8 mouse cellular contexts compared by ENCODE assay signal in the genomic region with DNA sequence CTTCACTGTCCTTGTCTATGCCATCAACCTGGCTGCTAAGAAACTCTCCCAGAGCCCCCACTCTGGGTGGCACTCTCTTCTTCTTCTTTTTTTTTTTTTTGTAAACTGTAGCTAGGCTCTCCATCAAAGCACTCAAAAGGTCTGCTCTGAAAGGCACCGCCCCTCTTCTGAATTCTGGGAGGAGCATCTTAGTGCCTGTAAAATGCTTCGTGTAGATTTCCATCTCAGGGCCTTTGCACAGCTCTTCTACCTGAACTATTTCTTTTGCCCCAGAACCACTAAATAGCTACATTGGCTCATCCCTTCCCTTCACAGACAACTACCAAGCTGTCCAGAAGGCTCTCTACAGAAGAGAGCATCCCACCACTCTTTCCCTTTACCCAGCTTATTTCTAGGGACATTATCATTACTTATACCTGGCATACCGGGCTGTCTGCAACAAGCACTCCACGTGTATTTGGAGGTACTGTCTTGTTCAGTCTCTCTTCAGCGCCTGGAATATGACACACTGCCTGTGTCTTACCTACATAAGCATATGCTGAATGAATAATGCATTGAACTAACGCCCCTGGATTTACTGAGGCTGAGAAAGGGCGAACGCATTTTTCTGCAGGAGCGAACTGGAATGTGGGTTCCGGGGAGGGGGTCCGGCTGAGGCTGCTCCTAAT. TPM values are rescaled to one million over a fixed set of nuclear protein-coding genes. Genes with fewer than 3 reads are reported as not detected.
A peak's percentile ranks its signal among the peaks of the same experiment; 100 is the strongest.
DNase-seq lines count a peak whose midpoint lies in the region; ATAC-seq and TF ChIP-seq lines count a peak whose summit lies in the region.

No protein-coding gene starts in this region.

- H3K4me3 ChIP-seq in kidney, postnatal 0 days (replicated peaks; ENCODE audit: low read depth, low read length) = peak overlapping the region; percentile 87
- H3K4me3 ChIP-seq in hindbrain, embryonic 13.5 days = peak overlapping the region; percentile 74
- peak overlapping the region; percentile 98 for H3K4me3 ChIP-seq in megakaryocyte, embryonic 14.5 days (replicated peaks)

- H3K4me1 ChIP-seq in kidney, postnatal 0 days (replicated peaks; ENCODE audit: insufficient read depth, low read length) = no peaks in the 10 kb centered on the region
- peaks cover 14% of the 10 kb centered on the region for H3K4me1 ChIP-seq in hindbrain, embryonic 13.5 days (replicated peaks)
- H3K4me1 ChIP-seq in megakaryocyte, embryonic 14.5 days = peaks cover 31% of the 10 kb centered on the region

- H3K36me3 ChIP-seq in kidney, postnatal 0 days (ENCODE audit: insufficient read depth, low read length) = peaks cover 16% of the 10 kb centered on the region; the same call in 1 of the 2 replicates
- H3K36me3 ChIP-seq in hindbrain, embryonic 13.5 days = peaks cover 22% of the 10 kb centered on the region
- H3K36me3 ChIP-seq in megakaryocyte, embryonic 14.5 days (replicated peaks; ENCODE audit: low read length) = peaks cover 25% of the 10 kb centered on the region

- H3K9me3 ChIP-seq in kidney, postnatal 0 days (replicated peaks; ENCODE audit: low read length) = no peaks in the 10 kb centered on the region
- no peaks in the 10 kb centered on the region for H3K9me3 ChIP-seq in hindbrain, embryonic 13.5 days
- H3K9me3 ChIP-seq in megakaryocyte, embryonic 14.5 days = no peaks in the 10 kb centered on the region

- H3K27me3 ChIP-seq in kidney, postnatal 0 days (ENCODE audit: insufficient read depth, low read length) = no peaks in the 10 kb centered on the region
- no peaks in the 10 kb centered on the region for H3K27me3 ChIP-seq in hindbrain, embryonic 13.5 days
- no peaks in the 10 kb centered on the region for H3K27me3 ChIP-seq in megakaryocyte, embryonic 14.5 days (replicated peaks)

- peak overlapping the region; percentile 88 for H3K9ac ChIP-seq in kidney, postnatal 0 days (ENCODE audit: low read depth, low read length)
- peak overlapping the region; percentile 90 for H3K9ac ChIP-seq in hindbrain, embryonic 13.5 days

- peak overlapping the region; percentile 83 for H3K4me2 ChIP-seq in kidney, postnatal 0 days (ENCODE audit: low read length)
- peak overlapping the region; percentile 77 for H3K4me2 ChIP-seq in hindbrain, embryonic 13.5 days

- peak; percentile 7 for DNase-seq in kidney, postnatal 0 days (ENCODE audit: low spot score)
- no peak for DNase-seq in kidney, postnatal 4 days
- DNase-seq in brain, adult 2 months (ENCODE audit: low read depth, low spot score) = peak; percentile 37
- no peak for DNase-seq in spleen, adult 18-20 months
- no peak for DNase-seq in cerebellum, postnatal 14 days
- no peak for DNase-seq in left cerebral cortex, adult 11 months (ENCODE audit: low spot score)

- peak overlapping the region; percentile 83 for H3K27ac ChIP-seq in kidney, postnatal 0 days
- peak overlapping the region; percentile 89 for H3K27ac ChIP-seq in hindbrain, embryonic 13.5 days

- WGBS in kidney, postnatal 0 days = 2% methylated on average over 11 of the region's 11 CpGs
- 2% methylated on average over 11 of the region's 11 CpGs for WGBS in hindbrain, embryonic 13.5 days

- TF ChIP-seq CTCF in kidney, postnatal 0 days (IDR thresholded peaks at IDR 0.05; ENCODE audit: low read depth) = no peak

- ATAC-seq in kidney, postnatal 0 days (replicated peaks; ENCODE audit: low FRiP score, low read depth) = peak; percentile 5; the same call in 1 of the 2 replicates
- ATAC-seq in hindbrain, embryonic 13.5 days (ENCODE audit: low FRiP score) = peak; percentile 19; the same call in 1 of the 2 replicates

RNA-seq across cellular contexts. Expression of a gene that starts 0.8 kb away (rescaled TPM):
- polyA plus RNA-seq in kidney, postnatal 0 days (2015; fragmentation: Nextera tagmentation; extraction: Ambion mirVana) = 58.4 and 66.0 TPM in 2 replicates
- 91.5 and 96.2 TPM in 2 replicates for polyA plus RNA-seq in hindbrain, embryonic 13.5 days (2015; fragmentation: Nextera tagmentation; extraction: Ambion mirVana)
- polyA plus RNA-seq in megakaryocyte, embryonic 14.5 days (2012; ENCODE audit: insufficient read depth, low replicate concordance) = 5.7 and 39.7 TPM in 2 replicates

RNA-seq across cellular contexts. Expression of a gene that starts 8.0 kb away (rescaled TPM):
- polyA plus RNA-seq in kidney, postnatal 0 days (2015; fragmentation: Nextera tagmentation; extraction: Ambion mirVana) = 4.0 and 4.5 TPM in 2 replicates
- 4.8 and 8.0 TPM in 2 replicates for polyA plus RNA-seq in hindbrain, embryonic 13.5 days (2015; fragmentation: Nextera tagmentation; extraction: Ambion mirVana)
- not detected in 2 replicates for polyA plus RNA-seq in megakaryocyte, embryonic 14.5 days (2012; ENCODE audit: insufficient read depth, low replicate concordance)

RNA-seq across cellular contexts. Expression of a gene that starts 8.3 kb away (rescaled TPM):
- 17.9 and 19.6 TPM in 2 replicates for polyA plus RNA-seq in kidney, postnatal 0 days (2015; fragmentation: Nextera tagmentation; extraction: Ambion mirVana)
- polyA plus RNA-seq in hindbrain, embryonic 13.5 days (2015; fragmentation: Nextera tagmentation; extraction: Ambion mirVana) = 28.6 and 29.8 TPM in 2 replicates
- 3.1 TPM in 1 of 2 replicates, not detected in the other for polyA plus RNA-seq in megakaryocyte, embryonic 14.5 days (2012; ENCODE audit: insufficient read depth, low replicate concordance)

RNA-seq across cellular contexts. Expression of a gene that starts 8.6 kb away (rescaled TPM):
- polyA plus RNA-seq in kidney, postnatal 0 days (2015; fragmentation: Nextera tagmentation; extraction: Ambion mirVana) = 8.7 and 11.5 TPM in 2 replicates
- 2.3 and 2.8 TPM in 2 replicates for polyA plus RNA-seq in hindbrain, embryonic 13.5 days (2015; fragmentation: Nextera tagmentation; extraction: Ambion mirVana)
- 2.8 TPM in 1 of 2 replicates, not detected in the other for polyA plus RNA-seq in megakaryocyte, embryonic 14.5 days (2012; ENCODE audit: insufficient read depth, low replicate concordance)

RNA-seq across cellular contexts. Expression of a gene that starts 25.5 kb away (rescaled TPM):
- 396 and 448 TPM in 2 replicates for polyA plus RNA-seq in kidney, postnatal 0 days (2015; fragmentation: Nextera tagmentation; extraction: Ambion mirVana)
- 301 and 310 TPM in 2 replicates for polyA plus RNA-seq in hindbrain, embryonic 13.5 days (2015; fragmentation: Nextera tagmentation; extraction: Ambion mirVana)
- polyA plus RNA-seq in megakaryocyte, embryonic 14.5 days (2012; ENCODE audit: insufficient read depth, low replicate concordance) = 250 and 697 TPM in 2 replicates

Comparison
In these comparisons a context has a peak if more than half of its experiments do, and no peak if none do; other contexts are left out.
1. DNase-seq: peak in kidney, postnatal 0 days (single experiment) and brain, adult 2 months (single experiment); none in kidney, postnatal 4 days (0 of 2), spleen, adult 18-20 months (0 of 2), cerebellum, postnatal 14 days (0 of 2) and left cerebral cortex, adult 11 months (single experiment).
2. Peak in every context shown above with its lines, with median percentiles within 50 percentile points of each other: H3K4me3 ChIP-seq.